Mouse (Mus musculus) spleen, postnatal 4 days (tissue): ENCODE measurements around the gene Acad10.

Source experiments
- DNase-seq, 2 experiments: peaks; one replicate each; pipeline ENCODE4 v3.0.0; 2022; ENCODE audit warnings: low spot score in 2 of 2

The Acad10 gene

GRCm38 (mm10) chr5:121597332-121597731, 63.0 kb downstream of the Acad10 start:
- DNase-seq = no peak

DNA sequence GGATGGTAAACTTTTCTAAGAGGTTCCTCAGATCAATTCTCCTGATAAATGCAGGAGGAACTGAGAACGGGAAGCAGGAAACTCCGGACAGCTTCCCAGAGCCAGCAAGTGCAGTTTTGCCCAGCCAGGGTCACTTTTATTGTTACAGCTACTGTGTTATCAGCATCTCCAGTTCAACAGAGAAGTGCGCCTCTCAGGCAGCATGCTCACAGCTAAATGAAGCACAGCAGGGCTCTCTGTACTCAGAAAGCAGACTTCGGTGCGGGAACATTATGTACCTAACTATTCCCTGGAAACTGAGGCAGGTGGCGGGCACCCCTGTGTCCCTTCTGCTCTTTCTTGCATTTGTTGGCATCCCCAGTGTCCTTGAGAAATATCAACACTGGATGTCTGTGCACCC, 64.1 kb downstream of the Acad10 start:
- no peak for DNase-seq

- DNase-seq = no peak
These were observed 64.6 kb downstream of the Acad10 start for GRCm38 (mm10) chr5:121595758-121596157.

- DNase-seq = no peak
These were observed 65.5 kb downstream of the Acad10 start for GRCm38 (mm10) chr5:121594714-121595313.

DNA sequence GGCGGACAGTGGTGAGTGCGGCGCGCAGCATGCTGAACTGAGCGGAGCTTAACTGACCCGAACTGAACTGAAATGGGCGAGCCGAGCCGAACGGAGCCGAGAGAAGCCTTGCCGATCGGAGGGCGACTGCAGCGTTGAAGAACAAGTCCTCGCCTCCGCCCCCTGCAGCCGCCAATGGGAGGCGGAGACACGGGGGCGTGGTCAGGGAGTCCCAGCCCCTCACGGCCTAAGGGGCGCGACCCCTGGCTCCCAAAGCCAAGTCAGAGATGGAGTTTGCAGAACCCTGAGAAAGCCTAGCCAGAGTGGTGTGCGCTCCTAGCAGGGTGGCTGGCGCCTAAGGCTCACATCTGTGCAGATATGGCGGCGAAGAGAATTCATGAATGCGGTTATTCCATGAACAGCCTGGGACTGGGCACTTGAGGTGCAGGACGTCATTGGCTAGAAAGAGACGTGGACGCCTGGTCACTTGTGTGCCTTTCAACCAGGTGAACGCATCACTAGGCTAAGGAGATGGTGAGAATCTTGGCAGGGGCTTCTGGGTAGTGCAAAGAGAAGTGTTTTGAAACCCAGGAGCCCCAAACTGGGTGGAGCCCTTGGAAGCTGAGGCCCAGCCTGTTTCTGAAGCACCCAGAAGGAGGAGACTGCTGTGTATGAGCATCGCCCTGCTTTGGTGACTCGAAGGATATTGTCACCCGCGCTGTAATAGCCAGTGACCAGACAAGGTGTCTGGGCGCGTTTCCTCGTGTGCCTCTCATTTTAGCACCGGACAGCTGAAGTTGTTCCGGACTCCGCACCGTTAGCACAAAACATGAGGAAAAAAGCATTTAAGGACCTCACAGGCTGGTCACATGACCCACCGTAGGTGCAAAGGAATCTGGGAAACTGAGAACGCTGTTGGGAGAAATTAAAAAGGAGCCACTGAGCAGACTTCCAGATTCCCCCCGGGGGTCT, 66.6 kb downstream of the Acad10 start, which contains the start of gene Aldh2:
Gene Aldh2, minus strand, starts transcription at position 374 of the 951 bp plus-strand sequence.
- DNase-seq = peak; percentile 84 to 93

DNA sequence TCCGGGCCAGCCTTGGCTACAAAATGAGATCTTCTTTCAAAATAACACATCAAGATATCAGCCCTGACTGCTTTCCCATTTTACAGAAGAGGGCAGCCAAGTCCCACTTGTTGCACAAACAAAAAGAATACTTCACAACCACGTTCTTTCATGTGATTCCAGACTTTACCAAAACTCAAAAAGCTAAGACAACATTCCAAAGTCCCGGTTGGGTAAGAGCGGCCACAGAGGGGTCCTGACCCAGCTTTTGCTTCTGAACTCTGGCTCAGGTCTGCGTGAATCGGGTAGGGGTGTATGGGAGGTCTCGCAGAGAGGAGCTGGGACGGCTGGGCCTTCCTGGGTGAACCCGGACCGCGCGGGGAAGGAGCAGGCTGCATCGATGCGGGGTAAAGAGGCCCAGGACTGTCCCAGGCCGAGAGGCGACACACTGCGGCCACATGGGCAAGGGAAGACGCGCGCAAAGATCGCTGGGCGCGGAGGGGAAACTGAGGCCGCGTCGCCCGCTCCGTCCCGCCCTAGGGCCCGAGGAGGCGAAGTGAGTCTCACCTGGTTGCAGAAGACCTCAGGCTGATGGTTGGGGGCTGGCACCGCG, 67.4 kb downstream of the Acad10 start:
- DNase-seq = peak; percentile 39 to 75

DNA sequence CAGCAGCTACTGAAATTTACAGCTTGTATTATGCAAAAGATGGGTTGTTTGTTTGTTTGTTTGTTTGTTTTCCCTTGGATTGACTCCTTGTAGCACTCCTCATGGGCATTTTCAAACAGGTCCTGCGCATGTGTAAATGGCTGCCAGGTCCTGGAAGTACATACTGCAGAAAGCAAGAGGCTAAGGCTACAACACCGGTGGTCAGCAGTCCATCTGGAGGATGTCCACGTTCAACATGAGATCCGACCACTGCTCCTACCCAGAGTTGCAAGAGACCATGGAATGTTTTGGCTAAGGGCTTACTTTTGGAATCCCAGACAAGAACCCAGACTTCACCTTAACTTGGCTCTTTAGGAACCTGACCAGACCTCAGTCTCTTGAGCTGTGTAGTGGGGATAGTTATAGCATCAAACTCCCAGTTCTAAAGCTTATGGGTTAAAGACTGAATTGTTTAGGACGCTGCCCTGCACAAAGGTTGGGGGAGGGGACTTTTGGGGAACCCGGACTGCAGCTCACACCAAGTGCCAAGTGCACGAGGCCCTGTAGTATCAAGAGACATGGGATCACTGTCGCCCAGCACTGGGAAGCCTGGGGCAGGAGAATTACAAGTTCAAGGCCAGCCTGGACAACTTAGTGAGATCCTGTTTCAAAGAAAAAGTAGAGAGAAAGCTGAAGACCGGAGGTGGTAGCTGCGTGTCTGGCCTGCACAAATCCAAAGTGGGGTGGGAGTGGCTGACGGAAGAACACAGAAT, 68.1 kb downstream of the Acad10 start:
- DNase-seq = no peak

DNA sequence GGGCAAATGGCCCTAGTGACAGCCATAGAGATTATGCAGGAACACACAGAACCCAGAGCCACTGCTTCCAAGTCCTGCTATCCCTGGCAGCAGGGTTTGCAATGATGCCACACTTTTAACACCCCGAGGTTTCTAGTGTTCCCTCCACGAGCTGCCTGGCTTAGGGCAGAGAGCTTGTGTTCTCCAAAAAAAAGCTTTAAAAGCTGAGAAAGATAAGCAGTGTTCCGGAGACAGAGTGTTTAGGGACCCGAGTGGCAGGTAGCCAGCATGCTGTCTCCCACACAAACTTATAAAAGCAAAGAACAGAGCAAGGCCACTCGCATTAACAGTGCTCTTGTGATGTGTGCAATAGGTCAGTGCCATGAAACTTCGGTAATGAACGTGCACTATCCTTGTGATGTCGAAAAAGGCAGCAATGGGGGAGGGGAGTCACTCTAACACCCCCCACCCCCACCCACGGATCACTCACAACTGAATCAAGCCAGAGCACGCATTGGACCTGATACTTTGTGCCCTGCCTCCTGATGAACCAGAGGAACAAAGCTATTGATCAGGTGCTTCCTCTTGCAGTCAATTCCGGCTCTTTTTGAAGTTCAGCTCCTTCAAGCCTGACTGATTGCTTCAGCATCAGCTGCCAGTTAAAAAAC, 68.8 kb downstream of the Acad10 start:
- no peak for DNase-seq

- DNase-seq = no peak
These were observed 70.4 kb downstream of the Acad10 start for GRCm38 (mm10) chr5:121589928-121590327.

DNA sequence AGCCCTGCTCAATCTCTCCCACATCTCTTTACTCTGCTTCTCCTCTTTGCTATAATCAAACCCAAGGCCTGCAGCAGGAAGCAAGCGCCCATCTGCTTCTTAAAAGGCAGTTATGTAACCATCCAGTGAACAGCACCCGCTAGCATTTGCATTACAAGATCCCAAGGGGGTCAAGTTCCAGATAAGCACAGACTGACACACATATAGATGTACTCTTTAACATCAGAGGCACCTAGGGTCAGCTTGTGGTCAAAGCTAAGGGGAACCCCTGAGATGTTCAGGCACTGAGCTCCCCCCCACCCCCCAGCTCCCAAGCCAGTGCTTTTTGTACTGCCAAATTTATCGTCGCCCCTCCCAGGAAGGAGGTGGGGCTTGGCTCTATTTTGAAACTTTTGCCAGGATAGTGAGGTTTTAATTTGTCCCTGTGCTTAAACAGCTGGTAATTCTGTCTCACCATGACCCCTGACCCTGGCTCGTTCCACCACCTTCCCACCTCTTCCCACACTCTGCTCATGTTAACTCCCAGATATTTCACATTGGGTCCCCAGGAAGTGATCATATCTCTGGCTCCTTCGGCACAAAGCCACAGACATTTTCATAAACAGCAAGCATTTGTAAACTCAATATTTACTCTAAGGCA, 73.8 kb downstream of the Acad10 start:
- peak in 1 of 2 experiments; percentile 34 for DNase-seq

GRCm38 (mm10) chr5:121585699-121586098, 74.6 kb downstream of the Acad10 start:
- no peak for DNase-seq

GRCm38 (mm10) chr5:121585005-121585404, 75.3 kb downstream of the Acad10 start:
- DNase-seq = no peak

- DNase-seq = peak; percentile 76 to 83
These were observed 76.4 kb downstream of the Acad10 start for GRCm38 (mm10) chr5:121583765-121584501.

GRCm38 (mm10) chr5:121581945-121582344, 78.4 kb downstream of the Acad10 start:
- DNase-seq = no peak

DNA sequence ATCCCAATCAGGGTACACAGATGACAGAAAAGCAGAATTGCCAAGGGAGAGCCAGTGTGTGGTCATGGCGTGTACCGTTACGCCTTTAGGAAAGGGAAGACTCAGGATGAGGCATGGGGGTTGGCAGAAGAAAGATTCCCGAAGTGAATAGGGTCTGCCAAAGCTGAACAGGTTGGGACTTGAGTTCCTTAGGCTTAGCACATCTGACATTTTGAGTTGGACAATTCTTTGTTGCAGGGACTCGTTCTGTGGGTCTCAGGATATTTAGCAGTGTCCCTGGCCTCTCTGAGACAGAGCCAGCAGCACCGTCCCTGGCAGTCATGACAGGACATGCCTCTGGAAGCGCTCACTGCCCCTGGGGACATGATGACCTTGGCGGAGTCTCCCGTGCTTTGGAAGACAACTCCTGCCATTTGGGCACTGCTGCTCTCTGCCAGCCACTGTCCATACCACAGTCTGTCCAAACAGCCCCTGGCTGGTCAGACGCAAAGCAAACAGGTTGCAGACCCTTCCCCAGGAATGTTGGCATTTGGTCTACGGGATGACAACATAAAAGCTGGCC, 83.3 kb downstream of the Acad10 start:
- DNase-seq = no peak

- no peak for DNase-seq
These were observed 84.4 kb downstream of the Acad10 start for GRCm38 (mm10) chr5:121575867-121576266.

- DNase-seq = no peak
These were observed 86.2 kb downstream of the Acad10 start for GRCm38 (mm10) chr5:121574145-121574544.
